Mouse (Mus musculus) heart, postnatal 36 days (tissue): ENCODE data around the gene Gramd4. TPM values are rescaled to one million over a fixed set of nuclear protein-coding genes. Genes with fewer than 3 reads are reported as not detected.
"Not testable (repeated sequence)": the region's sequence is repeated elsewhere in the genome, so short reads cannot be mapped to it uniquely, and the experiment has no call there.

Source experiments
- DNase-seq, 2 experiments: peaks; one replicate each; pipeline ENCODE4 v3.0.0; 2021 to 2022
- intact Hi-C: fragments of 180-260 bp; cut with DNase I; formaldehyde crosslinking; loops from one replicate; pipeline ENCODE4 v1.15.1; 2025
- total RNA-seq, 2 experiments: library from RNA; stranded (reverse); gene quantifications; 2 replicates each; pipeline ENCODE4 v1.2.3; 2021

Gene Gramd4
- total RNA-seq, 2 experiments from 2014 or later: 29.6 to 35.3 TPM

- no peak for DNase-seq
- intact Hi-C loops: no loop called here
Measured at GRCm38 (mm10) chr15:86050170-86050743, 7.2 kb upstream of the Gramd4 start.

- DNase-seq: no peak
- intact Hi-C loops: no loop called here
Measured at GRCm38 (mm10) chr15:86051152-86051551, 6.3 kb upstream of the Gramd4 start.

- intact Hi-C loops: no loop called here
- DNase-seq: no peak
Measured at GRCm38 (mm10) chr15:86051878-86052478, 5.5 kb upstream of the Gramd4 start.

- intact Hi-C loops: loop anchor here (1.0 to 2.0 kb wide), 2 partner anchors 70 to 81 kb away; no protein-coding TSS in a partner anchor
- DNase-seq: peak; percentile 87 to 90
Measured at GRCm38 (mm10) chr15:86053890-86054536, 3.5 kb upstream of the Gramd4 start.

GRCm38 (mm10) chr15:86054861-86055260 lies 2.6 kb upstream of the Gramd4 start:
- intact Hi-C loops: loop anchor here (1.0 to 2.0 kb wide), 2 partner anchors 69 to 80 kb away; no protein-coding TSS in a partner anchor
- not testable (repeated sequence) for DNase-seq

- intact Hi-C loops: no loop called here
- no peak for DNase-seq
Measured at GRCm38 (mm10) chr15:86056221-86056760, 1.2 kb upstream of the Gramd4 start.

- DNase-seq: no peak
- intact Hi-C loops: loop anchor here (2.0 kb wide), 1 partner anchor 29 kb away; no protein-coding TSS in a partner anchor
Measured at GRCm38 (mm10) chr15:86057908-86058307, 413 bp downstream of the Gramd4 start.

- intact Hi-C loops: loop anchor here (2.0 kb wide), 1 partner anchor 28 kb away; no protein-coding TSS in a partner anchor
- DNase-seq: peak; percentile 79 to 85
Measured at GRCm38 (mm10) chr15:86058394-86058915, 960 bp downstream of the Gramd4 start.

- intact Hi-C loops: loop anchor here (2.0 kb wide), 1 partner anchor 28 kb away; no protein-coding TSS in a partner anchor
- peak in 1 of 2 experiments; percentile 48 for DNase-seq
Measured at GRCm38 (mm10) chr15:86058931-86059834, 1.7 kb downstream of the Gramd4 start.

GRCm38 (mm10) chr15:86059835-86060380 lies 2.4 kb downstream of the Gramd4 start:
- intact Hi-C loops: loop anchor here (2.0 kb wide), 2 partner anchors 19 to 27 kb away; no protein-coding TSS in a partner anchor
- DNase-seq: no peak

GRCm38 (mm10) chr15:86060581-86060980 lies 3.1 kb downstream of the Gramd4 start:
- no peak for DNase-seq
- intact Hi-C loops: loop anchor here (2.0 kb wide), 1 partner anchor 18 kb away; no protein-coding TSS in a partner anchor

GRCm38 (mm10) chr15:86061221-86061620 lies 3.7 kb downstream of the Gramd4 start:
- peak in 1 of 2 experiments; percentile 4 for DNase-seq
- intact Hi-C loops: loop anchor here (2.0 kb wide), 1 partner anchor 18 kb away; no protein-coding TSS in a partner anchor

GRCm38 (mm10) chr15:86061848-86062481 lies 4.5 kb downstream of the Gramd4 start:
- intact Hi-C loops: loop anchor here (2.0 kb wide), 1 partner anchor 17 kb away; no protein-coding TSS in a partner anchor
- no peak for DNase-seq

GRCm38 (mm10) chr15:86064191-86064849 lies 6.8 kb downstream of the Gramd4 start:
- DNase-seq: no peak
- intact Hi-C loops: no loop called here

GRCm38 (mm10) chr15:86064850-86065229 lies 7.3 kb downstream of the Gramd4 start:
- no peak for DNase-seq
- intact Hi-C loops: no loop called here

- intact Hi-C loops: no loop called here
- DNase-seq: no peak
Measured at GRCm38 (mm10) chr15:86065367-86065766, 7.9 kb downstream of the Gramd4 start.

GRCm38 (mm10) chr15:86066836-86067580 lies 9.5 kb downstream of the Gramd4 start:
- intact Hi-C loops: no loop called here
- no peak for DNase-seq

- no peak for DNase-seq
- intact Hi-C loops: no loop called here
Measured at GRCm38 (mm10) chr15:86067581-86067910, 10.1 kb downstream of the Gramd4 start.
